Mouse (Mus musculus) neural tube, embryonic 11.5 days (tissue): ENCODE data around the gene Cdc73. TPM values are rescaled to one million over a fixed set of nuclear protein-coding genes. Genes with fewer than 3 reads are reported as not detected.
"Not testable (repeated sequence)": the region's sequence is repeated elsewhere in the genome, so short reads cannot be mapped to it uniquely, and the experiment has no call there.

Experiments used
- ATAC-seq: fragments of 200-750 bp; cut with Nextera tagmentation; 2 replicates; pipeline ENCODE4 v1.8.0; 2017; ENCODE audit warnings: moderate number of reproducible peaks, mild to moderate bottlenecking, moderate TSS enrichment, moderate library complexity; ENCODE audit not compliant: insufficient read depth, low FRiP score, low TSS enrichment
- DNase-seq: peaks from one replicate; pipeline ENCODE4 v3.0.0-alpha.2; 2015; ENCODE audit warnings: low spot score
- H3K27ac ChIP-seq: fragments of 300-500 bp; sonication (generic); 2 replicates; pipeline ENCODE4 v1.5.1; 2014; ENCODE audit warnings: low read depth, mild to moderate bottlenecking, low read length
- H3K27me3 ChIP-seq: fragments of 300-500 bp; sonication (generic); 2 replicates; pipeline ENCODE4 v1.6.1; 2014; ENCODE audit warnings: mild to moderate bottlenecking, low read length, mixed read lengths; ENCODE audit not compliant: control insufficient read depth, insufficient read depth
- H3K36me3 ChIP-seq: fragments of 300-500 bp; sonication (generic); 2 replicates; pipeline ENCODE4 v1.6.1; 2014; ENCODE audit warnings: mild to moderate bottlenecking, low read length, moderate library complexity, mixed read lengths; ENCODE audit not compliant: control insufficient read depth, insufficient read depth
- H3K4me1 ChIP-seq: fragments of 300-500 bp; sonication (generic); 2 replicates; pipeline ENCODE4 v1.6.1; 2014; ENCODE audit warnings: low read length, mixed read lengths; ENCODE audit not compliant: control insufficient read depth, insufficient read depth
- H3K4me2 ChIP-seq: fragments of 300-500 bp; sonication (generic); 2 replicates; pipeline ENCODE4 v1.6.1; 2014; ENCODE audit warnings: low read depth, mild to moderate bottlenecking, moderate library complexity
- H3K4me3 ChIP-seq: fragments of 300-500 bp; sonication (generic); 2 replicates; pipeline ENCODE4 v1.5.1; 2014; ENCODE audit warnings: low read depth, low read length
- H3K9ac ChIP-seq: fragments of 300-500 bp; sonication (generic); 2 replicates; pipeline ENCODE4 v1.6.1; 2014; ENCODE audit warnings: mild to moderate bottlenecking, low read length
- H3K9me3 ChIP-seq: fragments of 300-500 bp; sonication (generic); 2 replicates; pipeline ENCODE4 v1.6.1; 2016; ENCODE audit warnings: low read length; ENCODE audit not compliant: control insufficient read depth
- WGBS: fragments of 180-500 bp; shearing (Covaris S2); extraction: QIAGEN DNeasy Blood & Tissue Kit; methylation state at CpG from one replicate; pipeline ENCODE4 v1.1.7; 2014; 5-methylcytosine and 5-hydroxymethylcytosine counted together
- polyA plus RNA-seq: library from polyadenylated mRNA; unstranded; fragments of >200 nt; fragmentation: Nextera tagmentation; extraction: Ambion mirVana; gene quantifications from 2 replicates; pipeline ENCODE4 v1.2.1, GENCODE M21; 2014

Cdc73 gene
- polyA plus RNA-seq, 1 experiment from 2014 or later, result 23.3 TPM

DNA sequence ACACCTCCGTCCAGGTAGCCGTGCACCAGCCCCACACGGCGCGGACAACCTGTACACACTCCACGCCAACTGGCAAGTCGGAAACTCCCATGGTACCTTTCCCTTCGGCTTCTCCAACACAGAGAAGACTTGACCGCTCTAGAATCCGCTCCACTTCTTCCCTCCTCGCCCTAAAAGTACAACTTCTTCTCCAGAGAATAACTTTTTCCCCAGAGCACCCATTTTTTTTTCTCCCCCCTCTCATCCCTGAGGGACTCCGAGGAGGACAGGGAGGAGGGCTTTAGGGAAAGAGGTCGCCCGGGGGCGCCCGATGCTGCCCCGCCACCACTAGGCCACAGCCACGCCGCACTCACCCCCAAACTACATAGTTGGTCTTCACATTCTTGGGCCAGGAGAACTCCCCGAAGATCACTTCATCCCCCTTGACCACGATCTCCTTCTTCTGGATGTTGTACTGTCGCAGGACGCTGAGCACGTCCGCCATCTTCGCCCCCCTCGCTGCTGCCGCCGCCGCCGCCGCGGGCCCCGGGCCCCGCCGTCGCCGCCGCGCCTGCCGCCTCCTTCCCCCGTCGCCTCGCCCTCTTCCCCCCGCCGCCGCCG is 452 bp downstream of the Cdc73 start:
- WGBS, result under 1% methylated on average over 33 of the region's 48 CpGs
- Histone ChIP-seq H3K4me1 (peaks cover 2% of the 10 kb centered on the region; the same call in 1 of the 2 replicates), H3K27me3 (no peaks in the 10 kb centered on the region), H3K4me3 (peak overlapping the region; percentile 87), H3K27ac (peak overlapping the region; percentile 88), H3K9me3 (no peaks in the 10 kb centered on the region), H3K36me3 (peaks cover 3% of the 10 kb centered on the region), H3K9ac (peak overlapping the region; percentile 91), H3K4me2 (peak overlapping the region; percentile 67)
- ATAC-seq (peak; percentile 73), DNase-seq (peak; percentile 49)

DNA sequence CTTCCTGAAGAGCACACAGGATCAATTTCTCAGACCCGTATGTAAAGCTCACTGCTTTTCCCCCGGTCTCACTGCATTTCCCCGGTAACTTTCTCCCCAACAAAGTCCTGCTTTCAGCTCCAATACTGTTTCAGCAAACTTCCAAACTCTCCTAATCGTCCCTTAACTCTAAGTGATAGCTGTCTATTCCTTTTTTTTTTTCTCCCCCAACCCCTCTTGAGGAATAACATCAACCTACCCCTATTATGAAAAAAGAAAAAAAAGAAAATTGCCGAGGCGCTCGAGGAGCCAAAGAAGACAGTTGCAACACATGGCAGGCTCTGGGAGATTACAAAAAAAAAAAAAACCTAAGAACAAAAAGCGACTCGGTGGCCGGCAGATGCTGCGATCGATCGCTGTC is 957 bp downstream of the Cdc73 start:
- under 1% methylated on average over 13 of the region's 13 CpGs for WGBS
- no peaks in the 10 kb centered on the region for H3K27me3 ChIP-seq
- peaks cover 2% of the 10 kb centered on the region; the same call in 1 of the 2 replicates for H3K4me1 ChIP-seq
- H3K4me2 ChIP-seq, result peak overlapping the region; percentile 67
- peak overlapping the region; percentile 87 for H3K4me3 ChIP-seq
- peaks cover 3% of the 10 kb centered on the region for H3K36me3 ChIP-seq
- no peaks in the 10 kb centered on the region for H3K9me3 ChIP-seq
- H3K9ac ChIP-seq, result peak overlapping the region; percentile 91
- DNase-seq (no peak), ATAC-seq (no peak)
- no peak overlapping the region for H3K27ac ChIP-seq

DNA sequence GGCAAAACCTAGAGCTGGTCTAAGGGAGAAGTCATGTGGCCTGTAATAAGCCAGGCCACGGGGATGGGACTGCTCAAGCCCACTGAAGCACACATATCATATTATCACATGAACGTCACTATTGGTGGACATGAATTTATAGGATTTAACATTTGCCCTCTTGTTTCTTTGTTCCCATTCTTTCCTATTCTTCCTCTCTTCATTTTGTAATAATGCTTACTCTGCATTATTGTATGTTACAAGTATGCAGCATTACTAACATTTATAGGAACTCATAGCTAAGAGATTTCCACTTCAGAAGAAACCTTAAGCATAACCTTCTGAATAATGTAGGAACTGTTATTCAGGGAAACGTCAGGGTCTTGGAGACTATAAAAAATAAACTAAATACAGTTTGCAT is 17.8 kb downstream of the Cdc73 start:
- no peak for ATAC-seq
- peaks cover 4% of the 10 kb centered on the region; the same call in 1 of the 2 replicates for H3K36me3 ChIP-seq
- no peak overlapping the region for H3K27ac ChIP-seq
- no peak overlapping the region for H3K4me2 ChIP-seq
- DNase-seq, result no peak
- H3K4me3 ChIP-seq, result no peak overlapping the region
- no peaks in the 10 kb centered on the region for H3K4me1 ChIP-seq
- H3K27me3 ChIP-seq, result no peaks in the 10 kb centered on the region
- H3K9me3 ChIP-seq, result no peaks in the 10 kb centered on the region
- H3K9ac ChIP-seq, result no peak overlapping the region
- WGBS, result 88% methylated on average over 3 of the region's 3 CpGs

DNA sequence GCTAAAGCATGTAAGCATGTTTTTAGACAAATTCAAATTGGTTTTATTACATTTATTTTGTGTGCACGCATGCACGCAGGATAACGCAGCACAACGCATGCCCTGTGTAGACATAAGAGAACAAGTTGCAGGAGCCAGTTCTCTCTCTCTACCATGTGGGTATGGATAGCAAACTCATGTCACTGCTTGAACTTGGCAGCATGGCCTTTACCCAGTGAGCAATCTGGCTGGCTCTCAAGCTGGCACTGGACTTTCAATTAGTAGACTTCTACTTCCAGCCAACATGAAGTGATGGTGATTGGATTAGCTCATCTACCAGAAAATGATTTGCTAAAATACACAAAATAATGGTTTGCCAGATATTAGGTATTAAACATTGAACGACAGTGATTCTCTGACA is 21.6 kb downstream of the Cdc73 start:
- H3K27me3 ChIP-seq, result no peaks in the 10 kb centered on the region
- no peak overlapping the region for H3K9ac ChIP-seq
- WGBS, result 98% methylated on average over 5 of the region's 5 CpGs
- no peak for ATAC-seq
- no peak overlapping the region for H3K4me2 ChIP-seq
- no peak overlapping the region for H3K27ac ChIP-seq
- no peaks in the 10 kb centered on the region for H3K9me3 ChIP-seq
- no peak for DNase-seq
- H3K4me3 ChIP-seq, result no peak overlapping the region
- H3K36me3 ChIP-seq, result peaks cover 5% of the 10 kb centered on the region
- H3K4me1 ChIP-seq, result no peaks in the 10 kb centered on the region

DNA sequence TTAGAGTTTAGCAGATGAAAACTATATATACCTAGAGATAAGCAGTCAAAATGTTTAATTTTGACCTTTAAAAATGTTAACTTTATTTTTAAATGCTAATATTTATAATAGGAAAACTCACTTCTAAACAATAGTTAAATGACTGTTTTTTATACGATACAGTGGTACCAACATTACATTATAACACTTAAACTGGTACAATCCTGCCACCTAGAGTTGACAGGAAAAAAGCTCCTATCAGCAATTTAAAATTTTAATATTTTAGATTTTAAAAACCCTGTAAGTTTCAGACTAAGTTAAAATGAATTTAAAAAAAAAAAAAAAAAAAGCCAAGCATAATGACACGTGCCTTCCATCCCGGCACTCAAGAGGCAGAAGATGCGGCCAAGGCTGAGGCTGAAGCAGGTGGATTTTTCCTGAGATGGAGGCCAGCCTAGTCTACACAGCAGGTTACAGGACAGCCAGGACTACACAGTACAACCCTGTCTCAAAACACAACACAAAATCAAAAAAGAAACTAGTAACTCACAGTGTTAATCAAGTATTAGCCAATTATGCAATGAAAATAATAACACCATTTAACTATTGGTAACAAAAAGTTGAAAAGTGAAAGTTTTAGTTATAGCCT is 26.8 kb downstream of the Cdc73 start:
- ATAC-seq, result no peak
- WGBS, result 94% methylated on average over 4 of the region's 4 CpGs
- H3K27me3 ChIP-seq, result no peaks in the 10 kb centered on the region
- H3K4me1 ChIP-seq, result no peaks in the 10 kb centered on the region
- H3K9me3 ChIP-seq, result no peaks in the 10 kb centered on the region
- DNase-seq, result no peak
- H3K27ac ChIP-seq, result no peak overlapping the region
- H3K4me3 ChIP-seq, result no peak overlapping the region
- H3K9ac ChIP-seq, result no peak overlapping the region
- H3K36me3 ChIP-seq, result peaks cover 4% of the 10 kb centered on the region
- H3K4me2 ChIP-seq, result no peak overlapping the region

DNA sequence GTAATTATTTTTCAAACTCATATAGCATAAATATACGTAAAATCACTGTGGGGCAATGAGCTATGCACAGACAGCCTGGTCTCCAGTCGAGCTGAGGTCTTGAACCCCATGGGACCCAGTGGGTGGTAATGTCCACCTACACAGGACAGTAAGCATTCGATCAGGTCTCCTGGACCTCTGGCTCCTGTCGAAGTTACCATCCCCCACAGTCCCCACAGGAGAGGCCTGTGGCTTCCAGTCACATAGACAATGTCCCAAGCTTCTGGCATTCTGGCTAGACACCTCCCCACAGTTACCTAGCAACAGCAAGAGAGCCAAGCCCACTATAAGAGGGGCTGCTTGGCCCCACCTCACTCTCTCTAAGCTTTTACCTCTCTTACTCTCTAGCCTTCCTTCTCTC is 37.9 kb downstream of the Cdc73 start:
- not testable (repeated sequence) for H3K4me2 ChIP-seq, H3K27me3 ChIP-seq, H3K36me3 ChIP-seq, H3K4me3 ChIP-seq, H3K9me3 ChIP-seq, ATAC-seq, H3K27ac ChIP-seq, H3K9ac ChIP-seq, DNase-seq, H3K4me1 ChIP-seq
- WGBS, result 94% methylated on average over 4 of the region's 4 CpGs

DNA sequence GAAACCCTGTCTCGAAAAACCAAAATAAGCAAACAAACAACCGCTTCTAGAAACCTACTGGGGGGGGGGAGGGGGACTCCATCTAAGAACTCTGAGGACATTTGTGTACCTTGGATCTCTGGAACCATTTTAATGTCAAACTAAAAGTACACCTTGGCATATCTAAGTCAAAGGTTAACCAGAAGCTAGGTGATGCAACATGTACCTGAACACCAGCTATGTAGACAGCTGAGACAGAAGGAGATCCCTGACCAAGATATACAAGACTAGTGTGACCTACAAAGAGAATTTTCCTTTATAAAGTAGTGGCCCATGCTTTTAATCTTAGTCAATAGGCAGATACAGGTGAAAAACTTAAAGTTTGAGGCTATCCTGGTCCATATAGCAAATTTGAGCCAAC is 39.5 kb downstream of the Cdc73 start:
- DNase-seq (no peak), ATAC-seq (no peak)
- no peak overlapping the region for H3K9ac ChIP-seq
- H3K9me3 ChIP-seq, result no peaks in the 10 kb centered on the region
- H3K27me3 ChIP-seq, result no peaks in the 10 kb centered on the region
- H3K4me2 ChIP-seq, result no peak overlapping the region
- no peaks in the 10 kb centered on the region for H3K4me1 ChIP-seq
- no peaks in the 10 kb centered on the region for H3K36me3 ChIP-seq
- no peak overlapping the region for H3K27ac ChIP-seq
- H3K4me3 ChIP-seq, result no peak overlapping the region
- WGBS, result 90% methylated on average over 2 of the region's 2 CpGs

DNA sequence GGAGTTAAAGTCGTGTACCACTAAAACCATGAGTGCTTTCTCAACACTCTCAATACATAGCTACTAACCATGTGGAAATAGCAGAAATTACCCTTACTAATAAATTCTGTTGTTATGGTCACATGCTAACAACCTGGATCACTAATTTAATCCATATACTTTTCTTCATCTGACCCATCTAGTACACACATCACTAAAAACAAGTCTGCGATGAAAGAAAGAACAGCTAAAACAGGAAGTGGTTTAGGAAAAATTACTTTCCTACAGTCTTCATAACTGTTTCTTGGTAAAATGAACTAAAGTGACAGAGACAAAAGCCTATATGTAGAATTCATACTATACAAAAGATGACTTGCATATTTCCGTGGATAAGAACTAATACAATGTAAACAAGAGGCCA is 49.0 kb downstream of the Cdc73 start:
- Histone ChIP-seq H3K27ac (no peak overlapping the region), H3K4me3 (no peak overlapping the region), H3K9me3 (no peaks in the 10 kb centered on the region), H3K36me3 (no peaks in the 10 kb centered on the region), H3K4me2 (no peak overlapping the region), H3K27me3 (no peaks in the 10 kb centered on the region), H3K9ac (no peak overlapping the region), H3K4me1 (no peaks in the 10 kb centered on the region)
- ATAC-seq (no peak), DNase-seq (no peak)
- WGBS, result 92% methylated on average over 3 of the region's 3 CpGs

DNA sequence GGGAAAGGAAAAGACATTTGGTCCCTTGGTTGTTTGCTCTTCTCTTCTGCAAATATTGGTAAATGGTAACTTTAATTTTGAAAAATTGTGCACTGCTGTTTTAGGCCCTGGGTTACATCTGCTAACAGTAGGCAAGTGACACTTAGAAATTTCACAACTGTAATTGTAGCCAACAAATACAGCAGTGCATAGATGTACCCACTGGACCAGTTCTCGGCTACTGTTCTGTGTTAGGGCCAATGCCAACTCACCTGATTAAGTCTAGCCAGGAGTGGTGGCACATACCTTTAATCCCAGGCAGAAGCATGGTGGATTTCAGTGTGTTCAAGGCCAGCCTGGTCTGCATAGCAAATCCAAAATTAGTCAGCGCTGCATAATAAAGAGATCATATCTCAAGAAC is 52.4 kb downstream of the Cdc73 start:
- ATAC-seq (no peak), DNase-seq (no peak)

More for the DNA sequence above, 52.4 kb downstream of the Cdc73 start:
- no peaks in the 10 kb centered on the region for H3K27me3 ChIP-seq
- H3K9ac ChIP-seq, result no peak overlapping the region
- no peak overlapping the region for H3K4me2 ChIP-seq
- no peak overlapping the region for H3K27ac ChIP-seq
- no peaks in the 10 kb centered on the region for H3K36me3 ChIP-seq
- no peaks in the 10 kb centered on the region for H3K9me3 ChIP-seq
- WGBS, result 97% methylated on average over 2 of the region's 2 CpGs
- H3K4me1 ChIP-seq, result no peaks in the 10 kb centered on the region
- no peak overlapping the region for H3K4me3 ChIP-seq
